Mouse (Mus musculus): ENCODE data around the gene Sgpp2.

GRCm38 (mm10) chr1:78451070-78451854 lies 141.1 kb downstream of the Sgpp2 start:
- TF ChIP-seq POLR2A (IDR thresholded peaks at IDR 0.05; ENCODE audit: control insufficient read depth, extremely low read depth, insufficient read depth, low read length, poor library complexity): no peak
- TF ChIP-seq CTCF (IDR thresholded peaks at IDR 0.05; ENCODE audit: borderline replicate concordance, control insufficient read depth, extremely low read depth, insufficient read depth, low read length, poor library complexity): no peak
